Comparison of ENCODE assay signal across 20 mouse cellular contexts in the genomic region with DNA sequence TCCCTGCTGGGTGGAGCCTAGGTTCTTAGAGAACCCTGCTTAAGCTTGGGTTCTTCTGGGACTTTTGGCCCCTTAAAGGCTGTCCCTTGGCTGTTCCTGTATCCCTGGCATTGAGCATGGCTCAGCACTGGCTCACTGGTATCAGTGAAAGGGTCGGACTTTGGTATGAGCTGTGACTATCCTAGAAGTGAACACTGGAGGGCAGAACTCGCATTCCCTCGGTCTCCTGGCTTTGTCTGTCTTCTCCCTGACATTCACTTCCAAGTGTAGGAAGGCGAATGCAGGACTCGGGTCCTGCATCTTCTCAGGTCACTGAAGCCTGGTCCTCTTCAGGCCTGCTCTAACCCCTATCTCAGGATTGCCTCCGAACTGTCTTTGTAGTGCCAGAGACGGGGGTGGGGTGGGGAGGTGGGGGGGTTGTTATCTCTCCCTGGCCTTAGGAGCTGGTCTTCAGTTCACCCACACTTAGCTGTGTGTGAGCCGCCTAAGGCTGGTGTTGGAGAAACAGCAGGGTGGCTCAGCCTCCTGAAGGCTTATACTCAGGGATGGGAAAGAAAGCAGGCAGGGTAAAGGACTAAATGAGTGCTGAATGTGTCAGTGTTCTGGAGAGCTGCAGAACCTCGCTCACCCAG. TPM values are rescaled to one million over a fixed set of nuclear protein-coding genes. Genes with fewer than 3 reads are reported as not detected.
DNase-seq lines count a peak whose midpoint lies in the region; ATAC-seq and TF ChIP-seq lines count a peak whose summit lies in the region.
"Had no signal": no experiment of that assay in that cellular context is flagged by ENCODE, and none has a peak within 500 bp of the region (broad histone marks: within the 10 kb centered on the region; RNA-seq: fewer than 3 reads in every experiment).

No protein-coding gene starts in this region.

- TF ChIP-seq CTCF in heart, postnatal 0 days (IDR thresholded peaks at IDR 0.05; ENCODE audit: low read depth), result no peak
- TF ChIP-seq CTCF in lung, postnatal 0 days (IDR thresholded peaks at IDR 0.05), result peak; percentile 22
- peak; percentile 44 for TF ChIP-seq CTCF in stomach, postnatal 0 days (IDR thresholded peaks at IDR 0.05; ENCODE audit: low read depth)

- H3K36me3 ChIP-seq in heart, postnatal 0 days (replicated peaks; ENCODE audit: control insufficient read depth, insufficient read depth, low read length), result peaks cover 64% of the 10 kb centered on the region
- H3K36me3 ChIP-seq in heart, embryonic 10.5 days, result peaks cover 70% of the 10 kb centered on the region
- H3K36me3 ChIP-seq in lung, postnatal 0 days (ENCODE audit: insufficient read depth, low read length), result peaks cover 28% of the 10 kb centered on the region
- H3K36me3 ChIP-seq in intestine, embryonic 15.5 days, result peaks cover 12% of the 10 kb centered on the region; the same call in 1 of the 2 replicates
- H3K36me3 ChIP-seq in stomach, postnatal 0 days (ENCODE audit: control insufficient read depth, insufficient read depth, low read length), result peaks cover 12% of the 10 kb centered on the region

- ATAC-seq in heart, postnatal 0 days (ENCODE audit: insufficient read depth, low read depth), result peak; percentile 63; the same call in 1 of the 2 replicates
- ATAC-seq in lung, postnatal 0 days, result no peak
- peak; percentile 46; the same call in 1 of the 2 replicates for ATAC-seq in intestine, embryonic 15.5 days
- no peak for ATAC-seq in stomach, postnatal 0 days (ENCODE audit: low FRiP score, low TSS enrichment)
- ATAC-seq: CD4-positive, CD25-positive, alpha-beta regulatory T cell, adult 4 months had no signal

- no peak overlapping the region for H3K4me2 ChIP-seq in heart, postnatal 0 days (ENCODE audit: low read depth, low read length)
- no peak overlapping the region for H3K4me2 ChIP-seq in lung, postnatal 0 days (replicated peaks; ENCODE audit: low read depth, low read length)
- H3K4me2 ChIP-seq in intestine, embryonic 15.5 days (replicated peaks), result no peak overlapping the region
- H3K4me2 ChIP-seq in stomach, postnatal 0 days (replicated peaks; ENCODE audit: low read depth), result no peak overlapping the region
- H3K4me2 ChIP-seq: forebrain, embryonic 12.5 days; hindbrain, embryonic 15.5 days; limb, embryonic 12.5 days; midbrain, embryonic 12.5 days had no signal

- no peak overlapping the region for H3K27ac ChIP-seq in heart, postnatal 0 days (ENCODE audit: low read depth)
- H3K27ac ChIP-seq in heart, embryonic 10.5 days, result no peak overlapping the region
- no peak overlapping the region for H3K27ac ChIP-seq in lung, postnatal 0 days (ENCODE audit: low read length)
- H3K27ac ChIP-seq in intestine, embryonic 15.5 days, result no peak overlapping the region
- no peak overlapping the region for H3K27ac ChIP-seq in stomach, postnatal 0 days (replicated peaks)
- H3K27ac ChIP-seq: forebrain, embryonic 12.5 days; hindbrain, embryonic 15.5 days; limb, embryonic 12.5 days; midbrain, embryonic 12.5 days had no signal

- no peak overlapping the region for H3K9ac ChIP-seq in heart, postnatal 0 days (replicated peaks; ENCODE audit: low read depth, low read length)
- no peak overlapping the region for H3K9ac ChIP-seq in lung, postnatal 0 days (replicated peaks; ENCODE audit: low read depth)
- no peak overlapping the region for H3K9ac ChIP-seq in intestine, embryonic 15.5 days
- H3K9ac ChIP-seq in stomach, postnatal 0 days (ENCODE audit: low read length), result no peak overlapping the region
- H3K9ac ChIP-seq: forebrain, embryonic 12.5 days; hindbrain, embryonic 15.5 days; limb, embryonic 12.5 days; midbrain, embryonic 12.5 days had no signal

- H3K4me1 ChIP-seq in heart, postnatal 0 days (ENCODE audit: control insufficient read depth, insufficient read depth), result no peaks in the 10 kb centered on the region
- peaks cover 6% of the 10 kb centered on the region; the same call in 1 of the 2 replicates for H3K4me1 ChIP-seq in heart, embryonic 10.5 days
- no peaks in the 10 kb centered on the region for H3K4me1 ChIP-seq in lung, postnatal 0 days (ENCODE audit: insufficient read depth, low read depth, low read length)
- peaks cover 4% of the 10 kb centered on the region for H3K4me1 ChIP-seq in intestine, embryonic 15.5 days (replicated peaks)
- H3K4me1 ChIP-seq in stomach, postnatal 0 days (replicated peaks; ENCODE audit: control insufficient read depth, insufficient read depth), result no peaks in the 10 kb centered on the region
- H3K4me1 ChIP-seq: forebrain, embryonic 12.5 days; hindbrain, embryonic 15.5 days; limb, embryonic 12.5 days; midbrain, embryonic 12.5 days had no signal

- whole genome bisulfite sequencing in heart, postnatal 0 days, result 39% methylated on average over 9 of the region's 9 CpGs
- WGBS in heart, embryonic 10.5 days, result 46% methylated on average over 9 of the region's 9 CpGs
- 68% methylated on average over 9 of the region's 9 CpGs for WGBS in lung, postnatal 0 days
- 73% methylated on average over 9 of the region's 9 CpGs for WGBS in intestine, embryonic 15.5 days
- 74% methylated on average over 9 of the region's 9 CpGs for WGBS in stomach, postnatal 0 days

- H3K9me3 ChIP-seq in heart, postnatal 0 days (replicated peaks; ENCODE audit: control insufficient read depth, low read length), result no peaks in the 10 kb centered on the region
- H3K9me3 ChIP-seq in heart, embryonic 10.5 days, result no peaks in the 10 kb centered on the region
- no peaks in the 10 kb centered on the region for H3K9me3 ChIP-seq in lung, postnatal 0 days (ENCODE audit: low read length)
- H3K9me3 ChIP-seq in intestine, embryonic 15.5 days, result no peaks in the 10 kb centered on the region
- no peaks in the 10 kb centered on the region for H3K9me3 ChIP-seq in stomach, postnatal 0 days (ENCODE audit: control insufficient read depth, low read length)
- H3K9me3 ChIP-seq: forebrain, embryonic 12.5 days; hindbrain, embryonic 15.5 days; limb, embryonic 12.5 days; midbrain, embryonic 12.5 days had no signal

- peak; percentile 48 for DNase-seq in heart, postnatal 0 days (ENCODE audit: low spot score)
- no peak for DNase-seq in heart, embryonic 10.5 days (ENCODE audit: low spot score)
- no peak for DNase-seq in lung, postnatal 0 days (ENCODE audit: low spot score)
- no peak for DNase-seq in lung, postnatal 25 days (ENCODE audit: low spot score)
- no peak for DNase-seq in stomach, postnatal 0 days (ENCODE audit: low spot score)
- DNase-seq in adrenal gland, postnatal 25 days, result no peak
- no peak for DNase-seq in B cell, adult 2 months
- DNase-seq: adrenal gland, adult 8-10 months; cerebellum, postnatal 14 days; gastrocnemius, postnatal 14 days; layer of hippocampus, postnatal 36 days; thymus, adult 2 months had no signal

- no peak for TF ChIP-seq EP300 in heart, postnatal 0 days (IDR thresholded peaks at IDR 0.05; ENCODE audit: low read depth)
- TF ChIP-seq EP300 in lung, postnatal 0 days (IDR thresholded peaks at IDR 0.05), result no peak
- TF ChIP-seq EP300 in stomach, postnatal 0 days (optimal IDR thresholded peaks at IDR 0.05), result no peak

- no peaks in the 10 kb centered on the region for H3K27me3 ChIP-seq in heart, postnatal 0 days (ENCODE audit: control insufficient read depth, insufficient read depth, low read length)
- no peaks in the 10 kb centered on the region for H3K27me3 ChIP-seq in heart, embryonic 10.5 days (ENCODE audit: insufficient read depth, poor library complexity, severe bottlenecking)
- no peaks in the 10 kb centered on the region for H3K27me3 ChIP-seq in lung, postnatal 0 days (replicated peaks; ENCODE audit: insufficient read depth, low read length)
- no peaks in the 10 kb centered on the region for H3K27me3 ChIP-seq in intestine, embryonic 15.5 days (replicated peaks)
- H3K27me3 ChIP-seq in stomach, postnatal 0 days (ENCODE audit: control insufficient read depth, insufficient read depth, low read length), result no peaks in the 10 kb centered on the region
- H3K27me3 ChIP-seq: forebrain, embryonic 12.5 days; hindbrain, embryonic 15.5 days; limb, embryonic 12.5 days; midbrain, embryonic 12.5 days had no signal

- no peak overlapping the region for H3K4me3 ChIP-seq in heart, postnatal 0 days (ENCODE audit: low read depth, low read length)
- H3K4me3 ChIP-seq in heart, embryonic 10.5 days, result no peak overlapping the region
- H3K4me3 ChIP-seq in lung, postnatal 0 days (ENCODE audit: low read depth, low read length), result no peak overlapping the region
- H3K4me3 ChIP-seq in intestine, embryonic 15.5 days (replicated peaks), result no peak overlapping the region
- H3K4me3 ChIP-seq in stomach, postnatal 0 days (ENCODE audit: low read depth, low read length), result no peak overlapping the region
- H3K4me3 ChIP-seq: forebrain, embryonic 12.5 days; hindbrain, embryonic 15.5 days; limb, embryonic 12.5 days; midbrain, embryonic 12.5 days had no signal

RNA-seq across cellular contexts. Expression of a gene that starts 5.1 kb away (rescaled TPM):
- total RNA-seq in heart, postnatal 0 days (2014; rRNA removed; ENCODE audit: low replicate concordance), result not detected in 2 replicates
- 0.07 TPM in 1 of 2 replicates, not detected in the other for polyA plus RNA-seq in heart, postnatal 0 days (2015; fragmentation: Nextera tagmentation; extraction: Ambion mirVana)
- 0.16 and 0.26 TPM in 2 replicates for polyA plus RNA-seq in heart, embryonic 10.5 days (2016; fragmentation: Nextera tagmentation; extraction: Ambion mirVana)
- polyA plus RNA-seq in lung, postnatal 0 days (2015; fragmentation: Nextera tagmentation; extraction: Ambion mirVana), result 0.16 and 0.20 TPM in 2 replicates
- polyA plus RNA-seq in intestine, embryonic 15.5 days (2015; fragmentation: Nextera tagmentation; extraction: Ambion mirVana), result 0.21 TPM in 1 of 2 replicates, not detected in the other
- polyA plus RNA-seq in stomach, postnatal 0 days (2015; fragmentation: Nextera tagmentation; extraction: Ambion mirVana), result 0.08 TPM in 1 of 2 replicates, not detected in the other
- 0.21 TPM in 1 of 2 replicates, not detected in the other for total RNA-seq in adrenal gland, postnatal 25 days (2021)
- total RNA-seq: gastrocnemius, postnatal 14 days; layer of hippocampus, postnatal 36 days had no signal
- polyA plus RNA-seq: heart, embryonic 14.5 days; thymus, adult 2 months had no signal

RNA-seq across cellular contexts. Expression of a gene that starts 17.3 kb away (rescaled TPM):
- total RNA-seq in heart, postnatal 0 days (2014; rRNA removed; ENCODE audit: low replicate concordance), result 55.8 and 99.0 TPM in 2 replicates
- 64.9 and 67.2 TPM in 2 replicates for polyA plus RNA-seq in heart, postnatal 0 days (2015; fragmentation: Nextera tagmentation; extraction: Ambion mirVana)
- 117 and 127 TPM in 2 replicates for polyA plus RNA-seq in heart, embryonic 10.5 days (2016; fragmentation: Nextera tagmentation; extraction: Ambion mirVana)
- polyA plus RNA-seq in lung, postnatal 0 days (2015; fragmentation: Nextera tagmentation; extraction: Ambion mirVana), result 35.7 and 37.0 TPM in 2 replicates
- 120 and 125 TPM in 2 replicates for polyA plus RNA-seq in intestine, embryonic 15.5 days (2015; fragmentation: Nextera tagmentation; extraction: Ambion mirVana)
- 65.6 and 69.4 TPM in 2 replicates for polyA plus RNA-seq in stomach, postnatal 0 days (2015; fragmentation: Nextera tagmentation; extraction: Ambion mirVana)
- total RNA-seq in adrenal gland, postnatal 25 days (2021), result 38.3 and 44.5 TPM in 2 replicates

RNA-seq across cellular contexts. Expression of a gene that starts 17.4 kb away (rescaled TPM):
- total RNA-seq in heart, postnatal 0 days (2014; rRNA removed; ENCODE audit: low replicate concordance), result 6.8 and 10.5 TPM in 2 replicates
- polyA plus RNA-seq in heart, postnatal 0 days (2015; fragmentation: Nextera tagmentation; extraction: Ambion mirVana), result 7.5 and 8.0 TPM in 2 replicates
- polyA plus RNA-seq in heart, embryonic 10.5 days (2016; fragmentation: Nextera tagmentation; extraction: Ambion mirVana), result 28.3 and 33.9 TPM in 2 replicates
- 7.9 and 8.3 TPM in 2 replicates for polyA plus RNA-seq in lung, postnatal 0 days (2015; fragmentation: Nextera tagmentation; extraction: Ambion mirVana)
- polyA plus RNA-seq in intestine, embryonic 15.5 days (2015; fragmentation: Nextera tagmentation; extraction: Ambion mirVana), result 21.1 and 21.5 TPM in 2 replicates
- polyA plus RNA-seq in stomach, postnatal 0 days (2015; fragmentation: Nextera tagmentation; extraction: Ambion mirVana), result 8.0 and 8.9 TPM in 2 replicates
- total RNA-seq in adrenal gland, postnatal 25 days (2021), result 9.4 and 11.0 TPM in 2 replicates

RNA-seq across cellular contexts. Expression of a gene that starts 35.6 kb away (rescaled TPM):
- 5.8 TPM in 1 of 2 replicates, not detected in the other for total RNA-seq in heart, postnatal 0 days (2014; rRNA removed; ENCODE audit: low replicate concordance)
- polyA plus RNA-seq in heart, postnatal 0 days (2015; fragmentation: Nextera tagmentation; extraction: Ambion mirVana), result 0.29 and 0.54 TPM in 2 replicates
- polyA plus RNA-seq in heart, embryonic 10.5 days (2016; fragmentation: Nextera tagmentation; extraction: Ambion mirVana), result 0.67 and 1.3 TPM in 2 replicates
- polyA plus RNA-seq in lung, postnatal 0 days (2015; fragmentation: Nextera tagmentation; extraction: Ambion mirVana), result not detected in 2 replicates
- 0.68 TPM in 1 of 2 replicates, not detected in the other for polyA plus RNA-seq in intestine, embryonic 15.5 days (2015; fragmentation: Nextera tagmentation; extraction: Ambion mirVana)
- polyA plus RNA-seq in stomach, postnatal 0 days (2015; fragmentation: Nextera tagmentation; extraction: Ambion mirVana), result 0.28 TPM in 1 of 2 replicates, not detected in the other
- 1.8 TPM in 1 of 2 replicates, not detected in the other for total RNA-seq in adrenal gland, postnatal 25 days (2021)
- total RNA-seq: gastrocnemius, postnatal 14 days had no signal
- polyA plus RNA-seq: lung, embryonic 16.5 days had no signal

RNA-seq across cellular contexts. Expression of a gene that starts 40.5 kb away (rescaled TPM):
- total RNA-seq in heart, postnatal 0 days (2014; rRNA removed; ENCODE audit: low replicate concordance), result 0.35 and 1.2 TPM in 2 replicates
- polyA plus RNA-seq in heart, postnatal 0 days (2015; fragmentation: Nextera tagmentation; extraction: Ambion mirVana), result 0.72 and 1.6 TPM in 2 replicates
- polyA plus RNA-seq in heart, embryonic 10.5 days (2016; fragmentation: Nextera tagmentation; extraction: Ambion mirVana), result 0.46 and 1.1 TPM in 2 replicates
- polyA plus RNA-seq in lung, postnatal 0 days (2015; fragmentation: Nextera tagmentation; extraction: Ambion mirVana), result 3.0 and 3.5 TPM in 2 replicates
- 0.20 and 0.39 TPM in 2 replicates for polyA plus RNA-seq in intestine, embryonic 15.5 days (2015; fragmentation: Nextera tagmentation; extraction: Ambion mirVana)
- 0.19 and 0.27 TPM in 2 replicates for polyA plus RNA-seq in stomach, postnatal 0 days (2015; fragmentation: Nextera tagmentation; extraction: Ambion mirVana)
- 3.8 and 4.9 TPM in 2 replicates for total RNA-seq in adrenal gland, postnatal 25 days (2021)

Comparison
In these comparisons a context has a peak if more than half of its experiments do, and no peak if none do; other contexts are left out.
1. ATAC-seq: peak in heart, postnatal 0 days (single experiment) and intestine, embryonic 15.5 days (single experiment); none in lung, postnatal 0 days (single experiment) and stomach, postnatal 0 days (single experiment).